Mouse (Mus musculus): ENCODE results near the gene Arfgap3.

DNA sequence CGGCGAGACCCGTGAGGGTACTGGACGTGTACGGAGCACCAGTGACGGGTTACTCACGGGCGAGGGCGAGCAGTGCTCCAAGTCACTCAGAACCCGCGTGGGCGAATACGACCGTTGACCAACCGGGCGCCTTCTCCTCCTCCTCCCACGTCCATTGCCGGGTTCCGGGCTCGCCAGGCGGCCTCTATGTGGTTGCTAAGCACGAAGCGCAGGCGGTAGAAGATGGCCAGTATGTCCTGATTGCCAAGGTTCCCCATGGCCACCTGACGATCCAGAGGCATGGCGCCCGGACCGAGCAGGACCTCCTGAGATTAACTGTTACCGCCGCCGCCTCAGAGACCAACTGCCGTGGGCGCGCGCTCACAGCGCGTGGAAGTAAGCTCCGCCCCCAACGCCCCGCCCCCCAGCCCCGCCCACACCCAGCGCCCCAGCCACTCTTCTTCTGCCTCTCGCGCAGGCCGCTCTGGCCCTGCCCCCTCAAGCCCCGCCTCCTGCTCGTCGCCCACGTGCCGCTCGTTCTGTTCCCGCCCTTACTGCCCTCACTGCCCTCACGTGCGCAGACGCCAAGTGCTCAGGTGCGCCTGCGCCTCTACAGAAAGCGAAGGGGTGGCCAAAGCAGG, 17.0 kb upstream of the Arfgap3 start:
- no peak for TF ChIP-seq POLR2A (IDR thresholded peaks at IDR 0.05; ENCODE audit: extremely low read depth, insufficient read depth, low read length)
- no peak for TF ChIP-seq CTCF (IDR thresholded peaks at IDR 0.05; ENCODE audit: extremely low read depth, insufficient read depth, low read length)

Data from cortical plate, adult 2 months (tissue).